Mouse (Mus musculus) hindbrain, embryonic 11.5 days (tissue): ENCODE data around the gene Pip4p1. TPM values are rescaled to one million over a fixed set of nuclear protein-coding genes. Genes with fewer than 3 reads are reported as not detected.
"Not testable (repeated sequence)": the region's sequence is repeated elsewhere in the genome, so short reads cannot be mapped to it uniquely, and the experiment has no call there.

Source experiments
- ATAC-seq: fragments of 200-750 bp; cut with Nextera tagmentation; 2 replicates; pipeline ENCODE4 v1.8.0; 2017; ENCODE audit warnings: mild to moderate bottlenecking, moderate TSS enrichment, moderate library complexity; ENCODE audit not compliant: low FRiP score
- DNase-seq: peaks from one replicate; pipeline ENCODE4 v3.0.0-alpha.2; 2015; ENCODE audit warnings: low spot score
- H3K27ac ChIP-seq: fragments of 300-500 bp; sonication (generic); 2 replicates; pipeline ENCODE4 v1.5.1; 2014; ENCODE audit warnings: mild to moderate bottlenecking, low read depth, low read length
- H3K27me3 ChIP-seq: fragments of 300-500 bp; sonication (generic); 2 replicates; pipeline ENCODE4 v1.6.1; 2014; ENCODE audit warnings: mild to moderate bottlenecking, low read length, moderate library complexity, mixed read lengths; ENCODE audit not compliant: control insufficient read depth, insufficient read depth
- H3K36me3 ChIP-seq: fragments of 300-500 bp; sonication (generic); 2 replicates; pipeline ENCODE4 v1.6.1; 2014; ENCODE audit warnings: mild to moderate bottlenecking, low read length, moderate library complexity, mixed read lengths; ENCODE audit not compliant: control insufficient read depth, insufficient read depth
- H3K4me1 ChIP-seq: fragments of 300-500 bp; sonication (generic); replicated peaks from 2 replicates; pipeline ENCODE4 v1.6.1; 2014; ENCODE audit warnings: low read length, mixed read lengths; ENCODE audit not compliant: control insufficient read depth, insufficient read depth
- H3K4me2 ChIP-seq: fragments of 300-500 bp; sonication (generic); replicated peaks from 2 replicates; pipeline ENCODE4 v1.6.1; 2014; ENCODE audit warnings: mild to moderate bottlenecking, low read depth, low read length
- H3K4me3 ChIP-seq: fragments of 300-500 bp; sonication (generic); 2 replicates; pipeline ENCODE4 v1.5.1; 2014; ENCODE audit warnings: low read depth, low read length
- H3K9ac ChIP-seq: fragments of 300-500 bp; sonication (generic); 2 replicates; pipeline ENCODE4 v1.6.1; 2014; ENCODE audit warnings: low read depth, low read length
- H3K9me3 ChIP-seq: fragments of 300-500 bp; sonication (generic); 2 replicates; pipeline ENCODE4 v1.6.1; 2016; ENCODE audit warnings: low read length; ENCODE audit not compliant: control insufficient read depth
- WGBS: fragments of 180-500 bp; shearing (Covaris S2); extraction: QIAGEN DNeasy Blood & Tissue Kit; methylation state at CpG from one replicate; pipeline ENCODE4 v1.1.7; 2014; 5-methylcytosine and 5-hydroxymethylcytosine counted together
- polyA plus RNA-seq: library from polyadenylated mRNA; unstranded; fragments of >200 nt; fragmentation: Nextera tagmentation; extraction: Ambion mirVana; gene quantifications from 2 replicates; pipeline ENCODE4 v1.2.1, GENCODE M21; 2014

The Pip4p1 gene
- polyA plus RNA-seq, 1 experiment from 2014 or later = 53.8 TPM

GRCm38 (mm10) chr14:50930377-50930753 is 291 bp downstream of the Pip4p1 start:
- H3K4me2 ChIP-seq = peak overlapping the region; percentile 84
- peak overlapping the region; percentile 97 for H3K4me3 ChIP-seq
- no peaks in the 10 kb centered on the region; the same call in 1 of the 2 replicates for H3K4me1 ChIP-seq
- ATAC-seq = peak; percentile 61
- H3K36me3 ChIP-seq = peaks cover 6% of the 10 kb centered on the region; the same call in 1 of the 2 replicates
- under 1% methylated on average over 38 of the region's 38 CpGs for WGBS
- no peaks in the 10 kb centered on the region for H3K27me3 ChIP-seq
- H3K27ac ChIP-seq = peak overlapping the region; percentile 74
- H3K9me3 ChIP-seq = no peaks in the 10 kb centered on the region
- peak overlapping the region; percentile 97 for H3K9ac ChIP-seq
- DNase-seq = no peak

- H3K4me3 ChIP-seq = peak overlapping the region; percentile 97
- H3K4me1 ChIP-seq = no peaks in the 10 kb centered on the region; the same call in 1 of the 2 replicates
- DNase-seq (peak; percentile 21), ATAC-seq (no peak)
- H3K27ac ChIP-seq = no peak overlapping the region
- no peaks in the 10 kb centered on the region for H3K9me3 ChIP-seq
- peak overlapping the region; percentile 84 for H3K4me2 ChIP-seq
- peak overlapping the region; percentile 97 for H3K9ac ChIP-seq
- WGBS = 20% methylated on average over 10 of the region's 10 CpGs
- no peaks in the 10 kb centered on the region for H3K27me3 ChIP-seq
- peaks cover 6% of the 10 kb centered on the region; the same call in 1 of the 2 replicates for H3K36me3 ChIP-seq
Measured at GRCm38 (mm10) chr14:50929951-50930350, 705 bp downstream of the Pip4p1 start.

- Histone ChIP-seq H3K4me2 (no peak overlapping the region), H3K27me3 (no peaks in the 10 kb centered on the region), H3K9ac (no peak overlapping the region), H3K27ac (no peak overlapping the region), H3K4me1 (no peaks in the 10 kb centered on the region; the same call in 1 of the 2 replicates), H3K9me3 (no peaks in the 10 kb centered on the region), H3K36me3 (peaks cover 6% of the 10 kb centered on the region; the same call in 1 of the 2 replicates), H3K4me3 (no peak overlapping the region)
- WGBS = 64% methylated on average over 3 of the region's 3 CpGs
- no peak for ATAC-seq
- no peak for DNase-seq
Measured at GRCm38 (mm10) chr14:50927366-50927765, 3.3 kb downstream of the Pip4p1 start.

DNA sequence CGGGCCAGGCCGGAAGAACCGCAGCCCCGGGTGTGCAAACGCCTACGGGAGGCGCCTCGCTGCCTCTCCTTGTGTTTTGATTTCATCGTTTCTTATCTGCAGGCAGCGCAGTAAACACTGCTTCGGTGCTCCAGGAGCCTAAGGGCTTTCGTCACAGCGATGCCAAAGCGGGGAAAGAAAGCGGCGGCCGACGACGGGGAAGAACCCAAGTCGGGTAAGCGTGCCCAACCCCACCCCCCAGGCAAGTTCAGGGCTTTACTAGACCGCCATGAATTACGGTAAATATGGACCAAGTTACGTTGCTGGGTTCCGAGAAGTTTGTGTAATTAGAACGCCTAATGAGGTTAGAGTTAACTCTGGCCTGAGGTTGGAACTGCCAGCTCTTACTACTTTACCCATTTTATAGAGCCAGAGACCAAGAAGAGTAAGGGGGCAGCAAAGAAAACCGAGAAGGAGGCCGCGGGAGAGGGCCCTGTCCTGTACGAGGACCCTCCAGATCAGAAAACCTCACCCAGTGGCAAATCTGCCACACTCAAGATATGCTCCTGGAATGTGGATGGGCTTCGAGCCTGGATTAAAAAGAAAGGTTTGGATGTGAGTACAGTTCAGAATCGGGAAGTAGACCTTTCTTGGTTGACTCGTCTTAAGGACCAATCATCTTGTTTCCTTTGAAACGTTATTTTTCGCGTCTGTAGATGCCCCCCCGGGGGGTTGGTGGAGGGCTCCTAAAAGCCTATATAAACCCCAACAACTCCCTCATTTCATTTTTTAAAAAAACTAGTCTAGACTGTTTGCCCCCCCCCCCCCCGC is 5.3 kb downstream of the Pip4p1 start:
- Histone ChIP-seq H3K9ac (peak overlapping the region; percentile 88), H3K4me2 (peak overlapping the region; percentile 51), H3K9me3 (no peaks in the 10 kb centered on the region), H3K4me3 (peak overlapping the region; percentile 82), H3K27me3 (no peaks in the 10 kb centered on the region), H3K36me3 (peaks cover 6% of the 10 kb centered on the region; the same call in 1 of the 2 replicates), H3K4me1 (no peaks in the 10 kb centered on the region; the same call in 1 of the 2 replicates), H3K27ac (peak overlapping the region; percentile 80)
- DNase-seq = no peak
- ATAC-seq = 0 out of 2 replicates have a peak, but pooled peaks have one; percentile 2
- WGBS = 2% methylated on average over 38 of the region's 38 CpGs

DNA sequence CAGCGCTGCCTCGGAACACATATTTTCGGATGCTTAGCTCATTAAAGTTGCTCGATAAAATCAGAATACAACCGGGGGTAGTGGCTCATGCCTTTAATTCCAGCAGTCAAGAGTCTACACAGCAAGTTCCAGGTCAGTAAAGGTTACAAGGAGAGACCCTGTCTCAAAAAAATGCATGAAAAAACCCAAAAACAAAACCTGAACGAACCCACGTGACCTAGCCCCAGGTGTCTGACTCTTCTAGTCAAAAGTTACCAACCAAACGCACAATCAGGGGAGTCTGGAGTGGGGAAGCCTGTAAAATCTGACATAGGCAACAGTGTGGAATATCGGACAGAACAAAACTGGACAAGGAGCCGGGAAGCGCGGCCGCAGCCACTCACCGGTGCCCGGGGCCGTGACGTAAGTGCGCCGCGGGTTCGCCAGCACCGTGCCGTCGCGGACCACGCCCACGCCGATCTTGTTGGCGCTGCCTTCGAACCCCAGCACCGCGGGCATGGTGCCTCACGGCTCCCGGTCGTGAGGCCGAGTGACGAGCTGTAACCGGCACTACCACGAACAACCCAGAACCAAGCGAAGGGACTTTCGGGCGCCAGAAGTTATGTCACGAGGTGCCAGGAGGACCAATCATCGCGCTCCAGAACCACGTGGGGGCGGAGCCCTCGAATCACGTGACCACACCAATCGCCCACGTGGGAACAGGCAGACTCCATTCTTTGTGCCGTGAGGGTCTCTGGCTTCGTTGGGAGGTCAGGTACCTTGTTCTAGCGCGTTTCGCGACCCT is 6.2 kb downstream of the Pip4p1 start, which contains the start of the genes Osgep and Apex1:
TSS of gene Osgep (minus strand) at position 613 of the 784 bp plus-strand sequence.
TSS of gene Apex1 (plus strand) at position 688 of the 784 bp plus-strand sequence.
- H3K9ac ChIP-seq = peak within 1 kb of the TSS; percentile 88
- peaks cover 6% of the 10 kb centered on the region; the same call in 1 of the 2 replicates for H3K36me3 ChIP-seq
- H3K4me3 ChIP-seq = peak within 1 kb of the TSS; percentile 82
- no peaks in the 10 kb centered on the region for H3K27me3 ChIP-seq
- under 1% methylated on average over 54 of the region's 57 CpGs for WGBS
- H3K9me3 ChIP-seq = no peaks in the 10 kb centered on the region
- no peaks in the 10 kb centered on the region; the same call in 1 of the 2 replicates for H3K4me1 ChIP-seq
- ATAC-seq = peak; percentile 94
- peak within 1 kb of the TSS; percentile 80 for H3K27ac ChIP-seq
- DNase-seq = peak; percentile 98
- H3K4me2 ChIP-seq = peak within 1 kb of the TSS; percentile 59

- H3K9ac ChIP-seq, H3K27me3 ChIP-seq, ATAC-seq, H3K27ac ChIP-seq, H3K4me1 ChIP-seq, DNase-seq, H3K36me3 ChIP-seq, H3K9me3 ChIP-seq: not testable (repeated sequence)
- Histone ChIP-seq H3K4me3 (peak overlapping the region; percentile 82; the same call in 1 of the 2 replicates), H3K4me2 (peak overlapping the region; percentile 59)
- 95% methylated on average over 1 of the region's 1 CpGs for WGBS
Measured at GRCm38 (mm10) chr14:50923437-50923836, 7.2 kb downstream of the Pip4p1 start.

GRCm38 (mm10) chr14:50911356-50911755 is 19.3 kb downstream of the Pip4p1 start:
- DNase-seq (no peak), ATAC-seq (no peak)
- WGBS = 65% methylated on average over 3 of the region's 3 CpGs
- Histone ChIP-seq H3K9ac (no peak overlapping the region), H3K36me3 (peaks cover 2% of the 10 kb centered on the region; the same call in 1 of the 2 replicates), H3K4me1 (no peaks in the 10 kb centered on the region), H3K27me3 (no peaks in the 10 kb centered on the region), H3K27ac (no peak overlapping the region), H3K4me3 (no peak overlapping the region), H3K4me2 (no peak overlapping the region), H3K9me3 (no peaks in the 10 kb centered on the region)

DNA sequence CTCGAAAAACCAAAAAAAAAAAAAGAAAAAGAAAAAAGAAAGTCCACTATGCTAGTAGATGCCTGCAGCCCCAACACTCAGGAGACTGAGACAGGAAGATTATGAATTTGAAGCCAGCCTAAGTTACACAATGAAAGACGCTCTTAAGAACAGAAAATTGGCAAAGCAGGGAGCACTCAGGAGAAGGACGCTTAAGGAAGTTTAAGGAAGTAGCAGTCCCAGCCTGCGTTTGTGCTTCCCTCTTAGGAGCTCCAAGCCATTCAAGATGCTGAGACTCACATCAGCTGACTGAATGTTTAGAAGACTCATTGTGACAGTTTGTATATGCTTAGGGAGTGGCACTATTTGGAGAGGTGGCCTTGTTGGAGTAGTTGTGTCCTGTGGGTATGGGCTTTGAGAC is 22.5 kb downstream of the Pip4p1 start:
- H3K4me1 ChIP-seq = no peaks in the 10 kb centered on the region; the same call in 1 of the 2 replicates
- no peaks in the 10 kb centered on the region for H3K27me3 ChIP-seq
- H3K4me2 ChIP-seq = no peak overlapping the region
- ATAC-seq = no peak
- DNase-seq = no peak
- 79% methylated on average over 4 of the region's 4 CpGs for WGBS
- H3K9me3 ChIP-seq = no peaks in the 10 kb centered on the region
- no peak overlapping the region for H3K27ac ChIP-seq
- H3K9ac ChIP-seq = no peak overlapping the region
- H3K36me3 ChIP-seq = no peaks in the 10 kb centered on the region
- no peak overlapping the region for H3K4me3 ChIP-seq
